Comparison of ENCODE assay signal across 22 mouse cellular contexts in the genomic region with DNA sequence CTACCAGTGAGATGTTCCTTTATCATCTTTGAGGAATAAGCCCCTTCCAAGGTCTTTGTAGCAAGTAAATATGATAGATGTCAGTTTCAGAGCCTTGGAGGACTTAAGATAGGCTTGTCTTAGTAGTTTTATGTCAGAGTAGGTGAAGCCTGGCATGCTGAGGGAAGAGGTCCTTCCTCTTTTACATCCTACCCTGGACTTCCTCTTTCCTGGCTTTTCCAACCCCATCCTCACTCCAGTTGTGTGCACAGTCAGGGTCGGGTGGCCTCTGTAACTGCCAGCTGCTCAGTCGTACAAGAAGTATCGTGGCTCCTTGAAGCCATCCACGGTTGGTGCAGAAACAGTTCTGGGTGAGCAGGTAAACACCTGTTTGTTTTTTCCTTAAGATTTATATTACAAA.
DNase-seq lines count a peak whose midpoint lies in the region; ATAC-seq lines count a peak whose summit lies in the region.
"Had no signal": no experiment of that assay in that cellular context is flagged by ENCODE, and none has a peak within 500 bp of the region (broad histone marks: within the 10 kb centered on the region; RNA-seq: fewer than 3 reads in every experiment).

No protein-coding gene starts in this region.

- DNase-seq in forebrain, embryonic 11.5 days (ENCODE audit: low spot score): peak; percentile 29
- no peak for DNase-seq in kidney, postnatal 10 days
- DNase-seq: adrenal gland, adult 2 months; adrenal gland, postnatal 14 days; cerebellum, adult 11-12 months; cerebellum, adult 8-10 months; cerebellum, postnatal 10 days; cerebellum, postnatal 36 days; gastrocnemius, postnatal 36 days; heart, adult 18-20 months; heart, postnatal 14 days; heart, postnatal 4 days; kidney, adult 11 months had no signal

- WGBS in forebrain, embryonic 11.5 days: 89% methylated on average over 4 of the region's 4 CpGs
- 96% methylated on average over 4 of the region's 4 CpGs for WGBS in forebrain, embryonic 12.5 days
- 82% methylated on average over 4 of the region's 4 CpGs for WGBS in intestine, embryonic 16.5 days

- H3K4me2 ChIP-seq in forebrain, embryonic 11.5 days (ENCODE audit: low read depth, low read length, severe bottlenecking): no peak overlapping the region
- H3K4me2 ChIP-seq in forebrain, embryonic 12.5 days: no peak overlapping the region
- no peak overlapping the region for H3K4me2 ChIP-seq in intestine, embryonic 16.5 days (ENCODE audit: low read depth, low read length)
- H3K4me2 ChIP-seq: forebrain, embryonic 15.5 days; heart, embryonic 13.5 days; hindbrain, embryonic 14.5 days had no signal

- H3K36me3 ChIP-seq in forebrain, embryonic 11.5 days (ENCODE audit: control insufficient read depth, insufficient read depth, low read length): no peaks in the 10 kb centered on the region
- no peaks in the 10 kb centered on the region for H3K36me3 ChIP-seq in forebrain, embryonic 12.5 days (replicated peaks)
- H3K36me3 ChIP-seq in intestine, embryonic 16.5 days (ENCODE audit: control insufficient read depth, insufficient read depth, low read length): no peaks in the 10 kb centered on the region
- H3K36me3 ChIP-seq: forebrain, embryonic 10.5 days; forebrain, embryonic 15.5 days; heart, embryonic 10.5 days; heart, embryonic 13.5 days had no signal

- H3K9ac ChIP-seq in forebrain, embryonic 11.5 days (ENCODE audit: low read length): no peak overlapping the region
- H3K9ac ChIP-seq in forebrain, embryonic 12.5 days: no peak overlapping the region
- no peak overlapping the region for H3K9ac ChIP-seq in intestine, embryonic 16.5 days (ENCODE audit: low read depth, low read length)
- H3K9ac ChIP-seq: forebrain, embryonic 15.5 days; heart, embryonic 13.5 days; hindbrain, embryonic 14.5 days had no signal

- no peak overlapping the region for H3K27ac ChIP-seq in forebrain, embryonic 11.5 days (ENCODE audit: low read depth, low read length)
- no peak overlapping the region for H3K27ac ChIP-seq in forebrain, embryonic 12.5 days
- no peak overlapping the region for H3K27ac ChIP-seq in intestine, embryonic 16.5 days (ENCODE audit: low read length)
- H3K27ac ChIP-seq: forebrain, embryonic 10.5 days; forebrain, embryonic 15.5 days; heart, embryonic 10.5 days; heart, embryonic 13.5 days; hindbrain, embryonic 14.5 days had no signal

- H3K4me1 ChIP-seq in forebrain, embryonic 11.5 days (replicated peaks; ENCODE audit: control insufficient read depth, insufficient read depth, low read length): no peaks in the 10 kb centered on the region
- H3K4me1 ChIP-seq in forebrain, embryonic 12.5 days: no peaks in the 10 kb centered on the region
- no peaks in the 10 kb centered on the region for H3K4me1 ChIP-seq in intestine, embryonic 16.5 days (ENCODE audit: control insufficient read depth, insufficient read depth, low read length)
- H3K4me1 ChIP-seq: forebrain, embryonic 10.5 days; forebrain, embryonic 15.5 days; heart, embryonic 10.5 days; heart, embryonic 13.5 days had no signal

- no peaks in the 10 kb centered on the region for H3K9me3 ChIP-seq in forebrain, embryonic 11.5 days (ENCODE audit: control insufficient read depth, low read length)
- H3K9me3 ChIP-seq in forebrain, embryonic 12.5 days: no peaks in the 10 kb centered on the region
- no peaks in the 10 kb centered on the region for H3K9me3 ChIP-seq in intestine, embryonic 16.5 days (ENCODE audit: control insufficient read depth, low read length)
- H3K9me3 ChIP-seq: forebrain, embryonic 10.5 days; forebrain, embryonic 15.5 days; heart, embryonic 10.5 days; heart, embryonic 13.5 days had no signal

- no peak for ATAC-seq in forebrain, embryonic 11.5 days (replicated peaks; ENCODE audit: low FRiP score)
- no peak for ATAC-seq in forebrain, embryonic 12.5 days (ENCODE audit: low FRiP score)
- peak; percentile 86 for ATAC-seq in common myeloid progenitor, adult 5-6 weeks (replicated peaks; ENCODE audit: low read depth, poor library complexity, severe bottlenecking)
- ATAC-seq in megakaryocyte progenitor cell, adult 5-6 weeks (replicated peaks; ENCODE audit: poor library complexity): peak; percentile 80
- no peak for ATAC-seq in intestine, embryonic 16.5 days
- ATAC-seq: forebrain, embryonic 15.5 days had no signal

- no peak overlapping the region for H3K4me3 ChIP-seq in forebrain, embryonic 11.5 days (ENCODE audit: low read depth, low read length)
- H3K4me3 ChIP-seq in forebrain, embryonic 12.5 days (replicated peaks): no peak overlapping the region
- no peak overlapping the region for H3K4me3 ChIP-seq in intestine, embryonic 16.5 days (ENCODE audit: low read length)
- H3K4me3 ChIP-seq: forebrain, embryonic 10.5 days; forebrain, embryonic 15.5 days; heart, embryonic 10.5 days; heart, embryonic 13.5 days had no signal

- H3K27me3 ChIP-seq in forebrain, embryonic 11.5 days (ENCODE audit: control insufficient read depth, insufficient read depth, low read length): no peaks in the 10 kb centered on the region
- H3K27me3 ChIP-seq in forebrain, embryonic 12.5 days: no peaks in the 10 kb centered on the region
- no peaks in the 10 kb centered on the region for H3K27me3 ChIP-seq in intestine, embryonic 16.5 days (replicated peaks; ENCODE audit: control insufficient read depth, insufficient read depth, low read length)
- H3K27me3 ChIP-seq: forebrain, embryonic 15.5 days; heart, embryonic 13.5 days had no signal

Comparison
In these comparisons a context has a peak if more than half of its experiments do, and no peak if none do; other contexts are left out.
1. ATAC-seq: peak in common myeloid progenitor, adult 5-6 weeks (single experiment) and megakaryocyte progenitor cell, adult 5-6 weeks (single experiment); none in forebrain, embryonic 11.5 days (single experiment), forebrain, embryonic 12.5 days (single experiment) and intestine, embryonic 16.5 days (single experiment).